Mouse (Mus musculus): ENCODE measurements at regions not wholly inside any gene's neighbourhood (a gene's known extent, or its start where the extent isn't known, plus 50 kb on each side); places are given as distances from the start of the nearest gene placed in this dataset.

DNA sequence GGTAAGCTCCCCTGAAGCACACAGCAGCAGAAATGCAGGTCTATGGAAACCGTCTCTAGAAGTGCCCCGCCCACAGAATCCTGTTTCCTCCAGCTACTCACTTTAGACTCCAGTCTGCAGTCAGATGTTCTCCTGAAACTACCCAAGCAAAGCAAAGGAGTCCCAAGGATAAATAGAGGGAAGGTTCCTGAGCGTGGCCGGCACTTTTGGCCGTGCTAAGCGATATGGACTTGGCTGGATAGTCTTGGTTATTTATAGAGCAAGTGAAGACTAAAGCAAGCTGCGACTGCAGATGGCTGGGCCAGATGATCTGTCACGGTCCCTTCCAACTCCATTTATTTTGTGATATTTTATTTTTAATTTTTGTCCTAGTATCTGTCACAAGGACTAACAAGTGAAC is 373.1 kb upstream of the Slc7a11 start:
- TF ChIP-seq CTCF (IDR thresholded peaks at IDR 0.05; ENCODE audit: extremely low read depth, insufficient read depth, low read length) (no peak), POLR2A (IDR thresholded peaks at IDR 0.05; ENCODE audit: extremely low read depth, insufficient read depth, low read length) (no peak)

Data from cortical plate, adult 2 months (tissue).